Mouse (Mus musculus): ENCODE results near the gene Adgrl3. TPM values are rescaled to one million over a fixed set of nuclear protein-coding genes. Genes with fewer than 3 reads are reported as not detected.

Gene Adgrl3
- polyA plus RNA-seq, 1 experiment, result 0.36 TPM

DNA sequence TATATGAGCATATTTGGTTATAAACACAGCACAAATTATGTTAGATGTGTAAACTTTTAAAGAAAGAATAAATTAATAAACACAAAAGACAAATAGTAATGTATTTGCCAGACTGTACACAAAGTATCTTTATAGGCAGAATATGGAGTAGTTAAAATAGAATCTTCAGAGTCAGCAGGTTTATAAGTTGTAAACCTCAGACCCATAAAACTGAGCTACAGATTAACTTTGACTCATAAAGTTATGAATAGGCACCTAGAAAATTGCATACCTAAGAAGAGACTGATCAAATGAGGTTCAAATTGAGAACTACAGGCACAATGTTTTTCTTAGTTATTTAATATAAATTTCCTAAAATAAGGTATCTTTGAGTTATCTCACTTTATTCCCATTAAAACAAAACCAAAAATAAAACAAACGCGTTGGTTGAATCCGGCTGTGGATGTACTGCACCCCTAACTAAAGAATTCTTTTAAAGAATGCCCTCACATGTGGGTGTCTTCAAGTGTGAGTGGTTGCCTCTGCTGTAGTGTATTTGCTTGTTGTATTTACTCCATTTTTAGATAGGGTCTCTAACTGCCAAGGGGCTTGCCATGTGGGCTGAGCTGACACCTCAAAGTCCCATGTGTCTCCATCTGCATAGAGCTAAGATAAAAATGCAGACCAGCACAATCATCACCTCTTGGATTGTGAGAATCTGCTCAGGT lies 297.6 kb downstream of the Adgrl3 start:
- H3K4me1 ChIP-seq (ENCODE audit: control insufficient read depth, insufficient read depth, low read length), result no peaks in the 10 kb centered on the region

DNA sequence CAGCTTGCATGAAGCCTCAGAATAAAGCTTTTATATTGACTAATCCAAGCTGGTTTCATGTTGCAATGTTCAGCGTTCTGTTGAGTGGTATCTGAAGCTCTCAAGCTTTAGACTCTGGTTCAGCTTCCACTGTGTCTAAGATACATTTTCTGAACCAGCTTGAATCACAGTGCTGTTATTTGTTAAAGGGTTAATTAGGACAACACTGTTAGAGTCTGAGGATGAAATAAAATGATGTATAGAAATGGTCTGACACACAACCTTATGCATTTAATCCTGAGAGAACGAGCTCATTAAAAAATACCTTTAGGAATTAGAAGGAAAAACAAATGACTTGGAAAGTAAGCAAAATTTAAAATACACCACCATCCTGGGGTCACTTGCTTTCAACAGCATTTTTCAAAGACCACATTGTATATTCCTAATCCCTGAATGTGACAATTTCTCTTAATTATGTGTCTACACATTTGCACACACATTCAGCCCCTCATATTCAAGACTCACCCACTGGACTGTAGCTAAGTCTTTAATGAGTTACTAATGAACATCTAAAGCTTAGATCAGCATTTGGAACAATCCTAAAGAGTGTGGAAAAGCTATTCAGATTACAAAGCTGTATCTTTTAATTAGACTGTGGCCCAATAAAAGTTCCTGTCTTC lies 301.5 kb downstream of the Adgrl3 start:
- H3K36me3 ChIP-seq (ENCODE audit: control insufficient read depth, insufficient read depth, low read length, poor library complexity, severe bottlenecking), result no peaks in the 10 kb centered on the region
- no peaks in the 10 kb centered on the region for H3K9me3 ChIP-seq (replicated peaks; ENCODE audit: control insufficient read depth, insufficient read depth, low read length, poor library complexity, severe bottlenecking)
- no peaks in the 10 kb centered on the region for H3K4me1 ChIP-seq (ENCODE audit: control insufficient read depth, insufficient read depth, low read length)
- no peak overlapping the region for H3K4me3 ChIP-seq (ENCODE audit: low read depth, low read length)
- H3K27ac ChIP-seq (ENCODE audit: insufficient read depth, low read length), result no peak overlapping the region
- TF ChIP-seq CTCF (IDR thresholded peaks at IDR 0.05; ENCODE audit: low read depth, low read length) (no peak), POLR2A (IDR thresholded peaks at IDR 0.05; ENCODE audit: insufficient read depth, low read length) (no peak), EP300 (IDR thresholded peaks at IDR 0.05; ENCODE audit: insufficient read depth, low read depth, low read length) (no peak)
- no peaks in the 10 kb centered on the region for H3K27me3 ChIP-seq (ENCODE audit: control insufficient read depth, insufficient read depth, low read length, poor library complexity, severe bottlenecking)
- H3K9ac ChIP-seq (ENCODE audit: low read depth, poor library complexity, severe bottlenecking), result no peak overlapping the region

More for the DNA sequence above, 297.6 kb downstream of the Adgrl3 start:
- Histone ChIP-seq H3K27me3 (ENCODE audit: control insufficient read depth, insufficient read depth, low read length, poor library complexity, severe bottlenecking) (no peaks in the 10 kb centered on the region), H3K9me3 (replicated peaks; ENCODE audit: control insufficient read depth, insufficient read depth, low read length, poor library complexity, severe bottlenecking) (no peaks in the 10 kb centered on the region), H3K27ac (ENCODE audit: insufficient read depth, low read length) (no peak overlapping the region), H3K9ac (ENCODE audit: low read depth, poor library complexity, severe bottlenecking) (no peak overlapping the region), H3K4me3 (ENCODE audit: low read depth, low read length) (no peak overlapping the region), H3K36me3 (ENCODE audit: control insufficient read depth, insufficient read depth, low read length, poor library complexity, severe bottlenecking) (no peaks in the 10 kb centered on the region)
- TF ChIP-seq POLR2A (IDR thresholded peaks at IDR 0.05; ENCODE audit: insufficient read depth, low read length) (no peak), EP300 (IDR thresholded peaks at IDR 0.05; ENCODE audit: insufficient read depth, low read depth, low read length) (no peak), CTCF (IDR thresholded peaks at IDR 0.05; ENCODE audit: low read depth, low read length) (no peak)

DNA sequence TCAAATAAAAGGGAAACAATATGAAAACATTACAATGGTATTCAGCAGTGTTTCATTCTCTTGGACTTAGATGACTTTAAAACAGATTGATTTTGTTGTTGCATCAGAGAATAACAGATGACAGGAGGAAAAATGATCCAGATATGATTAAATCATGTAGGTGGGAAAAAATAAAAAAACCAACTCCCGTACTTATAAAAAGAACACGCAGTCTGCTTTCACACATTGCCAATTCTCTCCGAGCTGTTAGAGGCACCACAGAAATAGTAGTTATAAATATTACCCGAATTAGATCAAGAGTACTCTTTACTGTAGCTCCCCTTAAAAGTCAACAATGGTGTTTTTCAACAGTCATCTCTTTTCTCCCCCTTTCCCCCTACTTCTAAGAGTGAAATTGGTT lies 302.1 kb downstream of the Adgrl3 start:
- Histone ChIP-seq H3K4me1 (ENCODE audit: control insufficient read depth, insufficient read depth, low read length) (no peaks in the 10 kb centered on the region), H3K4me3 (ENCODE audit: low read depth, low read length) (no peak overlapping the region), H3K9me3 (replicated peaks; ENCODE audit: control insufficient read depth, insufficient read depth, low read length, poor library complexity, severe bottlenecking) (no peaks in the 10 kb centered on the region), H3K36me3 (ENCODE audit: control insufficient read depth, insufficient read depth, low read length, poor library complexity, severe bottlenecking) (no peaks in the 10 kb centered on the region), H3K27ac (ENCODE audit: insufficient read depth, low read length) (no peak overlapping the region), H3K27me3 (ENCODE audit: control insufficient read depth, insufficient read depth, low read length, poor library complexity, severe bottlenecking) (no peaks in the 10 kb centered on the region), H3K9ac (ENCODE audit: low read depth, poor library complexity, severe bottlenecking) (no peak overlapping the region)
- TF ChIP-seq CTCF (IDR thresholded peaks at IDR 0.05; ENCODE audit: low read depth, low read length) (no peak), POLR2A (IDR thresholded peaks at IDR 0.05; ENCODE audit: insufficient read depth, low read length) (no peak), EP300 (IDR thresholded peaks at IDR 0.05; ENCODE audit: insufficient read depth, low read depth, low read length) (no peak)

DNA sequence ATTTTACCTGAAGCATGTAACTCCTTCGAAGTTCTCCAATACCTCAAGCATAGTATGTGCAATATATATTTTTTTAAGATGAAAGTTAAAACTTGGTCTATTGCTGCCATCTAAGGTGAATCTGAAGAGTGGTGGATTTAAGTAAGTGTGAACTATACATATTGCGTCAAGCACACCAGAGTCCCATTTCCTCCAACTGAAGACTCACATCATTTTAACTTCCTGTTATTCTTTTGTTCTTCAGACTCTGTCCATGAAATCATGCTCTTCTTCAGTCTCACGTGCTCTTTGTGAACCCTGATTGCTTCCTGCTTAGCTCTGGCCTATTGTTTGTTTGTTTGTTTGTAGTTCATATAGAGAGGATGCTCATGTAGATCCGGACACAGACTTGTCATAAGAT lies 307.0 kb downstream of the Adgrl3 start:
- H3K36me3 ChIP-seq (ENCODE audit: control insufficient read depth, insufficient read depth, low read length, poor library complexity, severe bottlenecking), result no peaks in the 10 kb centered on the region
- no peaks in the 10 kb centered on the region for H3K27me3 ChIP-seq (ENCODE audit: control insufficient read depth, insufficient read depth, low read length, poor library complexity, severe bottlenecking)
- no peak overlapping the region for H3K27ac ChIP-seq (ENCODE audit: insufficient read depth, low read length)
- H3K9me3 ChIP-seq (replicated peaks; ENCODE audit: control insufficient read depth, insufficient read depth, low read length, poor library complexity, severe bottlenecking), result no peaks in the 10 kb centered on the region
- H3K4me1 ChIP-seq (ENCODE audit: control insufficient read depth, insufficient read depth, low read length), result no peaks in the 10 kb centered on the region
- TF ChIP-seq POLR2A (IDR thresholded peaks at IDR 0.05; ENCODE audit: insufficient read depth, low read length), result no peak
- TF ChIP-seq EP300 (IDR thresholded peaks at IDR 0.05; ENCODE audit: insufficient read depth, low read depth, low read length), result no peak
- TF ChIP-seq CTCF (IDR thresholded peaks at IDR 0.05; ENCODE audit: low read depth, low read length), result no peak
- H3K9ac ChIP-seq (ENCODE audit: low read depth, poor library complexity, severe bottlenecking), result no peak overlapping the region
- no peak overlapping the region for H3K4me3 ChIP-seq (ENCODE audit: low read depth, low read length)

DNA sequence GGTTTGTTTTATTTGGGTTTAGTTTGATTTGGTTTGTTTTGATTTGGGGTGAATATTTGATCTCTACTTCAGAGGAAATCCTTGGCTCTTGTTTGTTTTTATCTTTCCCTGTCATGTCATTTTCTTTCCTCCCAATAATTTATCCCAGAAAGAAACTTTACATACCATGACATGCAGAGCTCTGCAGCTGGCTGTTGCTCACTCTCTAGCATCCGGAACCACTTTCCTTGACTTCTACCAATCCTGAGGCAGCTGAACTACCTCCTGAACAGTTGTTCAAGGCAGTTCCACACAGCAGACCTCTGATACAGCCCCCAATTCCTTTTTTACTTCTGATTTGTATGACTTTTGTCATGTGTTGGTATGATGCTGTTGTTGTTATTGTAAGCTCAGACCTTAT lies 307.5 kb downstream of the Adgrl3 start:
- Histone ChIP-seq H3K9me3 (replicated peaks; ENCODE audit: control insufficient read depth, insufficient read depth, low read length, poor library complexity, severe bottlenecking) (no peaks in the 10 kb centered on the region), H3K27ac (ENCODE audit: insufficient read depth, low read length) (no peak overlapping the region), H3K36me3 (ENCODE audit: control insufficient read depth, insufficient read depth, low read length, poor library complexity, severe bottlenecking) (no peaks in the 10 kb centered on the region)

DNA sequence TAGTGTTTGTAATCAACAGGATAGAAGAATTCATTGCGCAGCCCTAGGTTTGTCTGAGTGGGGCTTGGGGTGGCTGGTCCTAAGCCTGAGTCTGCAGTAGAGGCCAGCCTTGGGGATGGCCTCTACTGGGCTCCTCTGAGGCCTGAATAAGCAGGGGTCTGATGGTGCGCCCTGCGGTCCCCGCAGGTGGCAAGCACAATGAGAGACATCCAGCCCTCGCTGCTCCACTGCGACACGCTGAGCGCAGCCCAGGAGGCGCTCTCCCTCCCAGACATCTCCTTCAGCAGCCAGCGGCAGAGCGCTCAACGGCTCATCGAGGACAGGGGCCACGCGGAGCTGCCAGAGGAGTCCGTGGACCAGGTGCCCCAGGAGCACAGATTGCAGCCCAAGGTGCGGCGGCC lies 309.6 kb downstream of the Adgrl3 start:
- no peaks in the 10 kb centered on the region for H3K27me3 ChIP-seq (ENCODE audit: control insufficient read depth, insufficient read depth, low read length, poor library complexity, severe bottlenecking)
- H3K27ac ChIP-seq (ENCODE audit: insufficient read depth, low read length), result no peak overlapping the region
- H3K4me3 ChIP-seq (ENCODE audit: low read depth, low read length), result peak overlapping the region; percentile 21; the same call in 1 of the 2 replicates
- H3K36me3 ChIP-seq (ENCODE audit: control insufficient read depth, insufficient read depth, low read length, poor library complexity, severe bottlenecking), result no peaks in the 10 kb centered on the region
- no peaks in the 10 kb centered on the region for H3K4me1 ChIP-seq (ENCODE audit: control insufficient read depth, insufficient read depth, low read length)
- no peak for TF ChIP-seq EP300 (IDR thresholded peaks at IDR 0.05; ENCODE audit: insufficient read depth, low read depth, low read length)
- TF ChIP-seq POLR2A (IDR thresholded peaks at IDR 0.05; ENCODE audit: insufficient read depth, low read length), result no peak
- TF ChIP-seq CTCF (IDR thresholded peaks at IDR 0.05; ENCODE audit: low read depth, low read length), result no peak
- no peaks in the 10 kb centered on the region for H3K9me3 ChIP-seq (replicated peaks; ENCODE audit: control insufficient read depth, insufficient read depth, low read length, poor library complexity, severe bottlenecking)
- no peak overlapping the region for H3K9ac ChIP-seq (ENCODE audit: low read depth, poor library complexity, severe bottlenecking)

More for the DNA sequence above, 307.5 kb downstream of the Adgrl3 start:
- Histone ChIP-seq H3K9ac (ENCODE audit: low read depth, poor library complexity, severe bottlenecking) (no peak overlapping the region), H3K4me3 (ENCODE audit: low read depth, low read length) (no peak overlapping the region), H3K4me1 (ENCODE audit: control insufficient read depth, insufficient read depth, low read length) (no peaks in the 10 kb centered on the region), H3K27me3 (ENCODE audit: control insufficient read depth, insufficient read depth, low read length, poor library complexity, severe bottlenecking) (no peaks in the 10 kb centered on the region)
- TF ChIP-seq CTCF (IDR thresholded peaks at IDR 0.05; ENCODE audit: low read depth, low read length), result no peak
- no peak for TF ChIP-seq EP300 (IDR thresholded peaks at IDR 0.05; ENCODE audit: insufficient read depth, low read depth, low read length)
